Mouse (Mus musculus) CH12.LX (cell line): Measurements from ENCODE around the gene Fndc7. TPM values are rescaled to one million over a fixed set of nuclear protein-coding genes. Genes with fewer than 3 reads are reported as not detected.

Source experiments
- DNase-seq: peaks from one replicate; pipeline ENCODE4 v3.0.0-alpha.2; 2013; ENCODE audit errors: extremely low read depth
- H3K27ac ChIP-seq: 2 replicates; pipeline ENCODE4 v1.5.1; 2012; ENCODE audit warnings: low read depth, mild to moderate bottlenecking, control low read depth, moderate library complexity; ENCODE audit not compliant: insufficient read depth
- H3K27me3 ChIP-seq: replicated peaks from 2 replicates; pipeline ENCODE3; 2012; ENCODE audit warnings: inconsistent platforms
- H3K36me3 ChIP-seq, 2 experiments: replicated peaks in 1 of 2; 2 replicates each; pipeline versions ENCODE3 to v1.6.1; 2012; ENCODE audit warnings: inconsistent platforms in 1 of 2, low read length in 1 of 2, mild to moderate bottlenecking in 1 of 2, mixed read lengths in 1 of 2, moderate library complexity in 1 of 2; ENCODE audit not compliant: control insufficient read depth in 1 of 2, insufficient read depth in 1 of 2
- H3K4me1 ChIP-seq, 2 experiments: 2 replicates each; pipeline ENCODE4 v1.6.1; 2012; ENCODE audit warnings: inconsistent platforms in 1 of 2, moderate library complexity in 1 of 2; ENCODE audit not compliant: insufficient read depth in 2 of 2, control insufficient read depth in 1 of 2
- H3K4me2 ChIP-seq: 2 replicates; pipeline ENCODE4 v1.6.1; 2012; ENCODE audit warnings: low read depth, mild to moderate bottlenecking, control low read depth; ENCODE audit not compliant: poor library complexity, insufficient read depth, severe bottlenecking
- H3K4me3 ChIP-seq, 3 experiments: fragments of 150-350 bp in 1 of 3; sonication (generic) in 1 of 3; replicated peaks in 1 of 3; 2 replicates each; pipeline versions ENCODE3 to v1.5.1; 2011 to 2012; ENCODE audit warnings: low read depth in 2 of 3, low read length in 2 of 3, mild to moderate bottlenecking in 2 of 3, moderate library complexity in 2 of 3, control low read depth in 1 of 3, improper control_type of control experiment in 1 of 3, inconsistent platforms in 1 of 3, mixed read lengths in 1 of 3; ENCODE audit not compliant: poor library complexity in 1 of 3
- H3K79me2 ChIP-seq: replicated peaks from 2 replicates; pipeline ENCODE4 v1.6.1; 2012; ENCODE audit warnings: mild to moderate bottlenecking, moderate library complexity; ENCODE audit not compliant: control insufficient read depth, poor library complexity, insufficient read depth, severe bottlenecking; ENCODE audit errors: extremely low read depth
- H3K9ac ChIP-seq: 2 replicates; pipeline ENCODE4 v1.6.1; 2012; ENCODE audit warnings: low read depth, mild to moderate bottlenecking, control low read depth, moderate library complexity; ENCODE audit not compliant: insufficient read depth
- H3K9me3 ChIP-seq: replicated peaks from 2 replicates; pipeline ENCODE3; 2012; ENCODE audit warnings: low read length, inconsistent platforms, mixed read lengths
- E2F4 ChIP-seq: IDR thresholded peaks from 2 replicates; pipeline ENCODE4 v1.6.1; 2011; ENCODE audit warnings: low read depth, low read length, improper control_type of control experiment; ENCODE audit not compliant: insufficient replicate concordance
- ELF1 ChIP-seq: IDR thresholded peaks from 2 replicates; pipeline ENCODE4 v1.6.1; 2014; ENCODE audit warnings: low read depth, mild to moderate bottlenecking, inconsistent platforms, low read length, improper control_type of control experiment
- EP300 ChIP-seq: IDR thresholded peaks from 2 replicates; pipeline ENCODE4 v1.6.1; 2011; ENCODE audit warnings: low read length, improper control_type of control experiment
- ETS1 ChIP-seq: conservative IDR thresholded peaks from 2 replicates; pipeline ENCODE4 v1.6.1; 2012; ENCODE audit warnings: low read depth, mild to moderate bottlenecking, inconsistent platforms, low read length, improper control_type of control experiment, moderate library complexity
- GABPA ChIP-seq: IDR thresholded peaks from 2 replicates; pipeline ENCODE4 v1.6.1; 2012; ENCODE audit warnings: low read depth, low read length, improper control_type of control experiment, inconsistent platforms; ENCODE audit not compliant: insufficient replicate concordance
- IRF4 ChIP-seq: IDR thresholded peaks from 2 replicates; pipeline ENCODE4 v1.6.1; 2014; ENCODE audit warnings: low read depth, mild to moderate bottlenecking, inconsistent platforms, low read length, improper control_type of control experiment
- KAT2A ChIP-seq: IDR thresholded peaks from 2 replicates; pipeline ENCODE4 v1.6.1; 2012; ENCODE audit warnings: low read length, improper control_type of control experiment, inconsistent platforms; ENCODE audit not compliant: insufficient replicate concordance
- MAFK ChIP-seq: IDR thresholded peaks from 2 replicates; pipeline ENCODE4 v1.6.1; 2011; ENCODE audit warnings: low read length, improper control_type of control experiment; ENCODE audit not compliant: insufficient replicate concordance
- MXI1 ChIP-seq: IDR thresholded peaks from 2 replicates; pipeline ENCODE4 v1.6.1; 2011; ENCODE audit warnings: mild to moderate bottlenecking, low read depth, low read length, improper control_type of control experiment
- MYC ChIP-seq: IDR thresholded peaks from 2 replicates; pipeline ENCODE4 v1.6.1; 2011; ENCODE audit warnings: low read depth, mild to moderate bottlenecking, improper control_type of control experiment, low read length
- NELFE ChIP-seq: IDR thresholded peaks from 2 replicates; pipeline ENCODE4 v1.6.1; 2011; ENCODE audit warnings: low read depth, low read length, improper control_type of control experiment
- RAD21 ChIP-seq: IDR thresholded peaks from 2 replicates; pipeline ENCODE4 v1.6.1; 2011; ENCODE audit warnings: low read depth, mild to moderate bottlenecking, low read length, improper control_type of control experiment, moderate library complexity
- SIN3A ChIP-seq: IDR thresholded peaks from 2 replicates; pipeline ENCODE4 v1.6.1; 2012; ENCODE audit warnings: low read length, improper control_type of control experiment, inconsistent platforms
- SMC3 ChIP-seq: IDR thresholded peaks from 2 replicates; pipeline ENCODE4 v1.6.1; 2011; ENCODE audit warnings: low read depth, low read length, improper control_type of control experiment
- TCF12 ChIP-seq: IDR thresholded peaks from 2 replicates; pipeline ENCODE4 v1.6.1; 2014; ENCODE audit warnings: low read depth, mild to moderate bottlenecking, inconsistent platforms, low read length, improper control_type of control experiment
- USF1 ChIP-seq: IDR thresholded peaks from 2 replicates; pipeline ENCODE4 v1.6.1; 2014; ENCODE audit warnings: low read depth, mild to moderate bottlenecking, inconsistent platforms, low read length, improper control_type of control experiment
- USF2 ChIP-seq: conservative IDR thresholded peaks from 2 replicates; pipeline ENCODE4 v1.6.1; 2011; ENCODE audit warnings: low read depth, low read length, improper control_type of control experiment
- ZKSCAN1 ChIP-seq: IDR thresholded peaks from 2 replicates; pipeline ENCODE4 v1.6.1; 2012; ENCODE audit warnings: low read depth, inconsistent platforms, low read length, improper control_type of control experiment, borderline replicate concordance
- dilution Hi-C: fragments of 300-500 bp; cut with MboI; formaldehyde crosslinking; loops from 2 replicates; pipeline ENCODE4 v1.14.3; 2020; ENCODE audit warnings: low sequenced_read_pairs; ENCODE audit not compliant: extremely low pct_unique_long_range_greater_than_20kb, extremely low pct_ligation_motif_present
- in situ Hi-C: fragments of 300-500 bp; cut with MboI; formaldehyde crosslinking; loops from 3 replicates; pipeline ENCODE4 v1.14.3; 2019; ENCODE audit warnings: low sequenced_read_pairs, low pct_ligation_motif_present, low pct_unique_long_range_greater_than_20kb, mixed read lengths
- polyA plus RNA-seq: library from polyadenylated mRNA; unstranded; fragments of >175 nt; gene quantifications from 2 replicates; pipeline ENCODE4 v1.2.1, GENCODE M21; 2012; ENCODE audit warnings: low read depth; ENCODE audit not compliant: insufficient read length
- total RNA-seq, 2 experiments: library from RNA; depleted of rRNA; stranded (reverse); fragments of 300-350 nt in 1 of 2; fragments of >200 nt in 1 of 2; gene quantifications; 2 replicates each; pipeline ENCODE4 v1.2.3; 2012 to 2014

Gene Fndc7
- total and polyA plus RNA-seq, 3 experiments, result 0.61 to 1.1 (median 0.81) TPM

GRCm38 (mm10) chr3:108850506-108850905 lies 39.3 kb downstream of the Fndc7 start (continued):
- TF ChIP-seq E2F4 (no peak), EP300 (peak; percentile 69; the same call in 1 of the 2 replicates), ZKSCAN1 (no peak), GABPA (no peak), NELFE (no peak)

DNA sequence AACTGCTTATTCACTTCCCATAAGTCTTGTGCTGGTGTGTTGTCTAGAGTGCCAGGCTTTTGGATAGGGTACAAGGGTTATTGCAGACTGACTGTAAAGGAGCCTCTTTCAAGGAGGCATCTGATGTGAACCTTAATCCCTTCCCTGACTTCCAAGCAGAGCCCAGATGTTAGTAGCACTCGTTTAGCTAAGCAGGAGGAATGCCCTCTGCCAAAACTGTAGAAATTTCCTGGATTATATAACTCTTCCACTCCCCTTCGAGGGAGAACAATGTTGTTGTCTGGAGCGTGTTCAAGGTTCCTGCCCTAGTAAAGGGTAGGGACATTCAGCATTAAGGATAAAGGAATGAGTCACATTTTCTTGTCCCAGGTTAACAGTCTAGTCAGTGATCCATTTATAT lies 43.2 kb downstream of the Fndc7 start:
- Histone ChIP-seq H3K9ac (no peak overlapping the region), H3K4me2 (no peak overlapping the region), H3K4me1 (peaks cover 9 to 25% of the 10 kb centered on the region in 2 experiments), H3K4me3 (no peak overlapping the region), H3K79me2 (no peaks in the 10 kb centered on the region), H3K27ac (no peak overlapping the region), H3K9me3 (no peaks in the 10 kb centered on the region), H3K27me3 (peaks cover 3% of the 10 kb centered on the region), H3K36me3 (no peaks in the 10 kb centered on the region)
- dilution Hi-C loops, result no loop called here
- DNase-seq, result no peak
- TF ChIP-seq MAFK, result no peak
- no peak for TF ChIP-seq USF2
- TF ChIP-seq KAT2A, result no peak
- no peak for TF ChIP-seq MYC
- TF ChIP-seq NELFE, result no peak
- no peak for TF ChIP-seq SMC3
- TF ChIP-seq IRF4, result no peak
- TF ChIP-seq TCF12, result no peak
- no peak for TF ChIP-seq MXI1
- TF ChIP-seq USF1, result no peak
- TF ChIP-seq ZKSCAN1, result no peak
- TF ChIP-seq ELF1, result no peak
- TF ChIP-seq SIN3A, result no peak
- in situ Hi-C loops, result no loop called here

GRCm38 (mm10) chr3:108844521-108844920 lies 45.3 kb downstream of the Fndc7 start:
- no peaks in the 10 kb centered on the region for H3K36me3 ChIP-seq
- peaks cover 0 to 4% of the 10 kb centered on the region in 2 experiments; a peak in 2 of 4 replicates for H3K4me1 ChIP-seq
- dilution Hi-C loops, result no loop called here
- no peak overlapping the region for H3K4me2 ChIP-seq
- no peak overlapping the region for H3K27ac ChIP-seq
- peaks cover 3% of the 10 kb centered on the region for H3K27me3 ChIP-seq
- H3K79me2 ChIP-seq, result no peaks in the 10 kb centered on the region
- TF ChIP-seq EP300 (no peak), ETS1 (no peak), RAD21 (no peak)
- H3K9me3 ChIP-seq, result no peaks in the 10 kb centered on the region
- in situ Hi-C loops, result no loop called here
- DNase-seq, result no peak
- H3K9ac ChIP-seq, result no peak overlapping the region
- no peak overlapping the region for H3K4me3 ChIP-seq
